Mouse (Mus musculus) G1E (cell line): ENCODE measurements at regions not wholly inside any gene's neighbourhood (a gene's known extent, or its start where the extent isn't known, plus 50 kb on each side); places are given as distances from the start of the nearest gene placed in this dataset.

Experiments used
- CTCF ChIP-seq: IDR thresholded peaks from 2 replicates; pipeline ENCODE4 v1.5.1; 2012; ENCODE audit warnings: low read depth, low read length, inconsistent platforms, mixed read lengths
- GATA1 ChIP-seq: IDR thresholded peaks from 2 replicates; pipeline ENCODE4 v1.6.1; 2012; ENCODE audit warnings: borderline replicate concordance, low read length, inconsistent platforms, mixed read lengths
- POLR2AphosphoS5 ChIP-seq: IDR thresholded peaks from 2 replicates; pipeline ENCODE4 v1.6.1; 2012; ENCODE audit warnings: low read depth, low read length, inconsistent platforms; ENCODE audit not compliant: insufficient replicate concordance
- TAL1 ChIP-seq: conservative IDR thresholded peaks from 2 replicates; pipeline ENCODE4 v1.6.1; 2012; ENCODE audit warnings: low read depth, low read length, inconsistent platforms, mixed read lengths

GRCm38 (mm10) chr2:103209512-103209981, 93.5 kb downstream of the Ehf start:
- TF ChIP-seq CTCF, result no peak
- no peak for TF ChIP-seq GATA1
- TF ChIP-seq TAL1, result no peak
- no peak for TF ChIP-seq POLR2AphosphoS5
